Mouse (Mus musculus) small intestine, adult 2 months (tissue): ENCODE results near the gene Cpm. TPM values are rescaled to one million over a fixed set of nuclear protein-coding genes. Genes with fewer than 3 reads are reported as not detected.

Source experiments
- H3K27ac ChIP-seq: fragments of 200-500 bp; 2 replicates; pipeline ENCODE4 v1.5.1; 2012; ENCODE audit warnings: low read depth, low read length, control low read depth, inconsistent platforms; ENCODE audit not compliant: insufficient read depth
- H3K27me3 ChIP-seq: fragments of 200-500 bp; 2 replicates; pipeline ENCODE4 v1.6.1; 2012; ENCODE audit warnings: mild to moderate bottlenecking, moderate library complexity, low read length, inconsistent platforms; ENCODE audit not compliant: control insufficient read depth, insufficient read depth
- H3K36me3 ChIP-seq: fragments of 200-500 bp; 2 replicates; pipeline ENCODE4 v1.6.1; 2012; ENCODE audit warnings: mild to moderate bottlenecking, low read length, control low read depth, inconsistent platforms; ENCODE audit not compliant: control insufficient read depth, insufficient read depth
- H3K4me1 ChIP-seq: fragments of 200-500 bp; 2 replicates; pipeline ENCODE4 v1.6.1; 2012; ENCODE audit warnings: low read length, inconsistent platforms, mixed read lengths; ENCODE audit not compliant: control insufficient read depth, insufficient read depth, insufficient read length
- H3K4me3 ChIP-seq: fragments of 200-500 bp; 2 replicates; pipeline ENCODE4 v1.5.1; 2012; ENCODE audit warnings: low read depth, mild to moderate bottlenecking, control low read depth, inconsistent platforms, low read length, moderate library complexity
- CTCF ChIP-seq: fragments of 200-500 bp; IDR thresholded peaks from 2 replicates; pipeline ENCODE4 v1.5.1; 2012; ENCODE audit warnings: low read depth, mild to moderate bottlenecking, control low read depth, inconsistent platforms, low read length, moderate library complexity, mixed read lengths; ENCODE audit not compliant: insufficient replicate concordance, insufficient read length; ENCODE audit errors: extremely low read depth
- POLR2A ChIP-seq: fragments of 200-500 bp; IDR thresholded peaks from 2 replicates; pipeline ENCODE4 v1.6.1; 2012; ENCODE audit warnings: low read depth, mild to moderate bottlenecking, control low read depth, inconsistent platforms, low read length, moderate library complexity
- WGBS: fragments of 180-500 bp; shearing (Covaris S2); methylation state at CpG from one replicate; pipeline ENCODE4 v1.1.7; 2018; 5-methylcytosine and 5-hydroxymethylcytosine counted together
- polyA plus RNA-seq: library from polyadenylated mRNA; depleted of rRNA; stranded (reverse); fragments of >200 nt; gene quantifications from 2 replicates; pipeline ENCODE4 v1.2.3, GENCODE M21; 2012

The Cpm gene
- polyA plus RNA-seq, 1 experiment, result 13.8 TPM

- no peak overlapping the region for H3K27ac ChIP-seq
Observed at GRCm38 (mm10) chr10:117627616-117627930, 1.7 kb upstream of the Cpm start.

GRCm38 (mm10) chr10:117627949-117628348 lies 1.4 kb upstream of the Cpm start:
- peaks cover 3% of the 10 kb centered on the region; the same call in 1 of the 2 replicates for H3K4me1 ChIP-seq
- TF ChIP-seq POLR2A (no peak), CTCF (no peak)
- H3K27me3 ChIP-seq, result peaks cover 3% of the 10 kb centered on the region
- 69% methylated on average over 6 of the region's 6 CpGs for WGBS
- no peaks in the 10 kb centered on the region for H3K36me3 ChIP-seq
- H3K4me3 ChIP-seq, result no peak overlapping the region
- no peak overlapping the region for H3K27ac ChIP-seq

More at GRCm38 (mm10) chr10:117627616-117627930, 1.7 kb upstream of the Cpm start:
- TF ChIP-seq POLR2A (no peak), CTCF (no peak)
- Histone ChIP-seq H3K4me1 (peaks cover 3% of the 10 kb centered on the region; the same call in 1 of the 2 replicates), H3K4me3 (no peak overlapping the region), H3K36me3 (no peaks in the 10 kb centered on the region), H3K27me3 (peaks cover 3% of the 10 kb centered on the region)
- WGBS, result 71% methylated on average over 7 of the region's 7 CpGs

- Histone ChIP-seq H3K4me3 (peak overlapping the region; percentile 68), H3K36me3 (no peaks in the 10 kb centered on the region), H3K27ac (no peak overlapping the region), H3K27me3 (peaks cover 3% of the 10 kb centered on the region), H3K4me1 (peaks cover 3% of the 10 kb centered on the region; the same call in 1 of the 2 replicates)
- 11% methylated on average over 25 of the region's 25 CpGs for WGBS
- TF ChIP-seq CTCF, result no peak
- no peak for TF ChIP-seq POLR2A
Observed at GRCm38 (mm10) chr10:117628363-117629168, 734 bp upstream of the Cpm start.

- TF ChIP-seq CTCF (no peak), POLR2A (no peak)
- Histone ChIP-seq H3K27me3 (peaks cover 3% of the 10 kb centered on the region), H3K36me3 (no peaks in the 10 kb centered on the region), H3K27ac (no peak overlapping the region), H3K4me3 (no peak overlapping the region), H3K4me1 (peaks cover 3% of the 10 kb centered on the region; the same call in 1 of the 2 replicates)
- WGBS, result 13% methylated on average over 8 of the region's 8 CpGs
Observed at GRCm38 (mm10) chr10:117630176-117630575, 876 bp downstream of the Cpm start.

- H3K27ac ChIP-seq, result no peak overlapping the region
- no peak for TF ChIP-seq CTCF
- no peak for TF ChIP-seq POLR2A
- H3K4me1 ChIP-seq, result peaks cover 3% of the 10 kb centered on the region; the same call in 1 of the 2 replicates
- H3K36me3 ChIP-seq, result no peaks in the 10 kb centered on the region
- H3K27me3 ChIP-seq, result peaks cover 3% of the 10 kb centered on the region
- WGBS, result 77% methylated on average over 2 of the region's 2 CpGs
- no peak overlapping the region for H3K4me3 ChIP-seq
Observed at GRCm38 (mm10) chr10:117630810-117631209, 1.5 kb downstream of the Cpm start.

GRCm38 (mm10) chr10:117631562-117632259 lies 2.4 kb downstream of the Cpm start:
- WGBS, result 60% methylated on average over 16 of the region's 16 CpGs
- Histone ChIP-seq H3K27ac (no peak overlapping the region), H3K36me3 (no peaks in the 10 kb centered on the region), H3K27me3 (peaks cover 3% of the 10 kb centered on the region; the same call in 1 of the 2 replicates), H3K4me1 (peaks cover 3% of the 10 kb centered on the region; the same call in 1 of the 2 replicates), H3K4me3 (no peak overlapping the region)
- TF ChIP-seq CTCF, result no peak
- TF ChIP-seq POLR2A, result no peak

- H3K27ac ChIP-seq, result no peak overlapping the region
- H3K27me3 ChIP-seq, result peaks cover 3% of the 10 kb centered on the region; the same call in 1 of the 2 replicates
- no peaks in the 10 kb centered on the region for H3K36me3 ChIP-seq
- TF ChIP-seq CTCF (no peak), POLR2A (no peak)
- 90% methylated on average over 4 of the region's 4 CpGs for WGBS
- no peak overlapping the region for H3K4me3 ChIP-seq
- H3K4me1 ChIP-seq, result peaks cover 3% of the 10 kb centered on the region; the same call in 1 of the 2 replicates
Observed at GRCm38 (mm10) chr10:117632394-117632793, 3.1 kb downstream of the Cpm start.
